Mouse (Mus musculus) kidney, postnatal 36 days (tissue): ENCODE measurements around the gene Cd276.

ENCODE experiments used
- DNase-seq, 2 experiments: peaks; one replicate each; pipeline ENCODE4 v3.0.0; 2021 to 2022; ENCODE audit warnings: mixed read lengths in 2 of 2

The Cd276 gene

GRCm38 (mm10) chr9:58549694-58550093 is 5.5 kb downstream of the Cd276 start:
- DNase-seq: peak; percentile 15 to 29

GRCm38 (mm10) chr9:58548897-58549296 is 6.3 kb downstream of the Cd276 start:
- no peak for DNase-seq

- DNase-seq: no peak
Measured at GRCm38 (mm10) chr9:58546630-58547360, 8.4 kb downstream of the Cd276 start.

GRCm38 (mm10) chr9:58545428-58545827 is 9.8 kb downstream of the Cd276 start:
- DNase-seq: no peak

- DNase-seq: no peak
Measured at GRCm38 (mm10) chr9:58544879-58545324, 10.3 kb downstream of the Cd276 start.

- peak; percentile 82 to 90 for DNase-seq
Measured at GRCm38 (mm10) chr9:58541895-58542338, 13.3 kb downstream of the Cd276 start.

- DNase-seq: peak; percentile 41 to 71
Measured at GRCm38 (mm10) chr9:58539886-58540285, 15.4 kb downstream of the Cd276 start.

GRCm38 (mm10) chr9:58537774-58538173 is 17.5 kb downstream of the Cd276 start:
- DNase-seq: no peak

DNA sequence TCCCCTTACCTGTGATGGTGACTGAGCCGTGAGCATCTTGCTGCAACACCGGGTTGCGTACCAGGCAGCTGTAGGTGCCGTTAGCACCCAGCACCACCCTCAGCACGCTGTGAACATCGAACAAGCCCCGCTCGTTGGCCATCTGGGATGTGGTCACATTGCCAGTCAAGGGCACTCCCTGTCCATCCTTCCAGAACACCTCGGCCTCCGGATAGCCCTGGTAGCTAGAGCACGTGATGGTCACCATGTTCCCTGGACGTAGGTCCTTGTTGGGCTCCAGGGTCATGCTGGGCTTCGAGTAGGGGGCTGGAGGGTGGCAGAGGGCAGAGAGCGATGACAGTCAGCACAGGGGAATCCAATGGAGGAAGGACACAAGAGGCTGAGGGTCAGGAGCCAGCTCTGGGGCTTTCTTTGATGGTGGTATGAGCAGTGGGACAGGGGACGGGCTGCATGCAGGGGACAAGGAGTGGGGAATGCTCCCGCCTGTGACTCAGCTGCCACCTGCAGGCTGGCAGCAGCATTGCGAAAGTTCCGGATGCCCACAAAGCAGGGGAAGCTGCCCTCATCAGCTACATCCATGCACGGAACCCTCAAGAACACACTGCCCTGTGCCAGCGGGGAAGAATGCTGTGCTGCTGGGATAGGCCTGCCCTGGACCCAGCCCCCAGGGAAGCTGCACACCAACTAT is 19.6 kb downstream of the Cd276 start:
- peak in 1 of 2 experiments; percentile 41 for DNase-seq

DNA sequence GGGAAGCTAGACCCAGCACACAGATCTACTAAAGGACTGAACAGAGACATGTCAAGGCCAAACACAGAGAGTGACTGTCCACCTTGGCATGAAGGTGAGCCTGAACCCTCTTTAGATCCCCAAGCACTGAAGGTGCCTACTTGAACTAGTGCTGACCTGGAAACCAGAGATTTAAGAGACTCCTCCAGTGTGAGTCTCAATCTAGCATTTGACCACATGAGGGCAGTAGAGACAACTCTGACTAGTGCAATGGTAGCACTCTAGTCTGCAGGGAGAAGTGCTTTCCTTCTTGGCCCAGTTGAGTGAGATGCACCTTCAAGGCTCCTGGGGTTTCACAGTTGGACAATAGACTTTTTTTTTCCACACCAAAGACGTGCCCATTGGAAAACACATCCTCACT is 20.5 kb downstream of the Cd276 start:
- peak; percentile 52 to 71 for DNase-seq

GRCm38 (mm10) chr9:58533322-58533721 is 21.9 kb downstream of the Cd276 start:
- no peak for DNase-seq

- DNase-seq: no peak
Measured at GRCm38 (mm10) chr9:58532236-58532635, 23.0 kb downstream of the Cd276 start.

- DNase-seq: no peak
Measured at GRCm38 (mm10) chr9:58530407-58530806, 24.8 kb downstream of the Cd276 start.

DNA sequence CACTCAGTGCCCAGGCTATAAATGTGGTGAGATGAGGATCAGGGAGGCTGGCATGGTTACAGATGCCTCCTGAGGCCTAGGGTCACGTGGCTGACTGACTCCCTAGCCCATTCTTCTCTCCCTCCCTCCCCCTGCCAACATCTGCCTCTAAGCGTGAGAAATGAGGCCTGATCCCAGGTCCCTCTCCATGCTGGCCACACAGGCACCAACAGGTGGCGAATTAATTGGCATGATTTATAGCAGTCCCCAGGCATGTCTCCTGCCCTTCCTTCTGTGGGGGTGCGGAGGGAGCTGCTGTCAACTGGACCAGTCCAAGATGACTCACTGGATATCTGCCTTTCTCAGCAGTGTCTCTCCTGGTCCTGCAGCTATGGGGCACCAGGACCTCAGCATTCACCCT is 27.4 kb downstream of the Cd276 start:
- DNase-seq: no peak

- DNase-seq: no peak
Measured at GRCm38 (mm10) chr9:58525108-58525507, 30.1 kb downstream of the Cd276 start.

DNA sequence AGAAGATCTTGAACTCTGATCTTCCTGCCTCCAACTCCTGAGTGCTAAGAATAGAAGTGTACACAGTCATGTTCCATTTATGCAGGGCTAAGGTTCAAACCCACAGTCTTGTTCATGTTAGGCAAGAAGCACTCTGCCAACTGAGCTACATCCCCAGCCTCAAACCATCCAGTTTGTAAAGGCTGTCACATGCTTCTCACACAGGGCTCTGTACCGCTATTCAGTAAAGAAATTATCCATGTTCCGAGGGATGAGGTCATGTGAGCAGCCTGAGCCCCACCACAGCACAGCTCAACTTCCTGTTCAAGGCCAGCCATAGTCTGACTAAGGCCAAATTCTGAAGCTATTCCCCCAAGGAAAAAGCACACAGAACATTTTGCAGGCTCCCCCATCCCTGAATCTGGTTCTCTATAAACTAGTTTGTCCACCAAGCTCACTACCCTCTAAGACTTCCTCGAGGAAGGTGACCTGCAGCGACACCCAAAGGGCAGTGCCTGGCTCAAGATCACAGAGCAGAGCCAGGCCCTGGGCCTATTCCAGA is 33.3 kb downstream of the Cd276 start:
- peak; percentile 17 to 27 for DNase-seq

DNA sequence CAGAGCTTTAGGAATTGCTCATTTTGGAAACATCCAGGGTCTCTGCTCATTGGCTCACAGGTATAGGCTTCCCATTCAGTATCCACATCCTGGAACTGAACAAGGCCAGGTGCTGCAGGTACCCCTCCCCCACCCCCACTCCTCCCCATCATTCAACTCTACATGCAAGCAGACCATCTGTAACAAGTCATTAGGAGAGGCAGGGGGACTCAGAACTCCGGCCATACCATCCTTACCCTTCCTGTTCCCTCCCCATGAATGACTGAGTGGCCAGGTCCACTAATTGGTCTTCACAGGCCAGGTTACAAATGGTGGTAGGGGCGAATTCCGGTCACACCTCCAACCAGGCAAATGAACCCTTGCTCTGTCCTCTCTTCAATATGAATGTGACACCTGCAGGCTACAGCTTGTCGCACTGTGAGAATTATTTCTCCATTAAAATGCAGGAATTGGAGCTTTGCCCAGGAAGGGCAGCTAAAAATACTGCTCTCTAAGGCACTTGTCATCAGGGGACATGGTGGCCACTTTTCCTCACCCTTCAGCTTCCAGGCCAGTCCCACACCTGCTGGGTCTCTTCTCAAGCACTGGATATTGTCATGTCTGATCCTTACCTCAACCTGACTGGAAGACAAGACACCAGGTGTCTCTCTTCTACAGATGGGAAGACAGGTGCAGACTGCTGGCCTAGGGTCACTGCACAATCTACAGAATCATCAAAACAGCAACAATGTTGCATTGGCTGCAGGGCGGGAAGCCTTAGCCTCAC is 34.2 kb downstream of the Cd276 start:
- DNase-seq: peak in 1 of 2 experiments; percentile 18

- DNase-seq: no peak
Measured at GRCm38 (mm10) chr9:58519953-58520352, 35.3 kb downstream of the Cd276 start.

DNA sequence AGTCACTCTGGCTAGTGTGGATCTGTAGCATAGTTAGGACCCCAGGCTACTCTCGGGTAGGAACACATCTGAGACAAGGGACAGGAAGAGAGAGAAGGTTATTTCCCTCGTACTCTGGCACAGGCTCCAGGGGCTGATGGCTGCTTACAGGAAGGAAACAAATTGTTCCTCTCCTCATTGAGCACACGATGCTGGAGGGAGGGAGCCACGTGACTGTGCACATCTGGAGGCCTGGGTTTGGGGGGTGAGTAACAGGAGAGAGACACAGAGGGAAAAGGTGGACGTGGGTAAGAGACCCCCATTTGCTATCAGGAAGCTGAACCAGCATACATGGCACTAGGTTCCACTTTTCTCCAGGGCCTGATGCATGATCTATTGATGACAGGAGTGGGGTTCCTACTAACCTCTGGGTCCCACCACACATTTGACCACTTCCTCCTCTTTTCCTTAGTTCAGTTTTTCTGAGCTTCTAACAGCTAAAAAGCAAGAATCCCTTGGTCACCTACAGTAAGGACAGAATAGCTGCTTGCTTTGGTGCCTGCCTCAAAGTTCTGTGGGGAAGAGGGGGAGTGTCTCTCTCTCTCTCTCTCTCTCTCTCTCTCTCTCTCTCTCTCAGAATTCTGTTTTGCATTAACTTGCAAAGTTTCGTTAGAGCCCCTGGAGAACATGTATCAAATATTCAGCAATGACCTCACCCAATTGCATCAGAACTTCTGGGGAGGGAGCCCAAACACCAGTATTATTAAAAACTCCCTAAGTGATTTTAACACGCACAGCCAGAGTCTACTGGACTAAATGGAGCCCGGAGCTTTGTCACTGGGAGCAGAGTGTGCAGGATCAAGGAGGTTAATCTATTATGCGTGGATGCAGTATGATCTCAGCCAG is 37.1 kb downstream of the Cd276 start:
- no peak for DNase-seq

GRCm38 (mm10) chr9:58516480-58516879 is 38.8 kb downstream of the Cd276 start:
- no peak for DNase-seq

GRCm38 (mm10) chr9:58513749-58514148 is 41.5 kb downstream of the Cd276 start:
- DNase-seq: no peak

DNA sequence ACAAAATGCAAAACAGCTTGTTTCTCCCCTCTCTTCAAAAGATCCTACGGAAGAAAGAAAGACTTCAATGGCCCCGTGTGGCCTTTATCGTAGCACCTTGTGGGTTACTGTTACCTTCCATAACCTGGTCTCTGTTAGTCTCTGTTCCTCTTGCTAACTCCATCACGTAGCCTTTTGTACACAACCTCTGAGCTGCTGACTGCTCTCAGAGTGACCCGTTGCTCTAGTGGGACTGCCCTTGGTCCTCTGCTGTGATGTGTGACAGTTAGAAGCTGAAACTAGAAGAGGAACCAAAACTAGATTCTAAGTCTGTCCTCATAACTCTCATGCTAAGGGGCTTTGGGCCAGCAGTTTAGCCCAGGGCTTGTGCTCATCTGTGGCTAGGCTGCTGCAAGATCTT is 44.8 kb downstream of the Cd276 start:
- DNase-seq: no peak
